Mouse (Mus musculus) megakaryocyte, embryonic 14.5 days (primary cell): ENCODE data around the gene Zfand4.

Experiments
- FLI1 ChIP-seq: IDR thresholded peaks from 2 replicates; pipeline ENCODE4 v1.6.1; 2012; ENCODE audit warnings: low read length, inconsistent platforms, mixed read lengths
- GATA1 ChIP-seq: IDR thresholded peaks from 3 replicates; pipeline ENCODE4 v1.6.1; 2012; ENCODE audit warnings: mixed read lengths, low read length, inconsistent platforms, borderline replicate concordance

- TF ChIP-seq GATA1 (no peak), FLI1 (no peak)
Measured at GRCm38 (mm10) chr6:116361993-116362392, 98.0 kb downstream of the Zfand4 start.
